Mouse (Mus musculus) bone marrow, adult 2 months (tissue): Measurements from ENCODE around the gene Pym1. TPM values are rescaled to one million over a fixed set of nuclear protein-coding genes. Genes with fewer than 3 reads are reported as not detected.
"Not testable (repeated sequence)": the region's sequence is repeated elsewhere in the genome, so short reads cannot be mapped to it uniquely, and the experiment has no call there.

Experiments
- H3K27ac ChIP-seq: fragments of 200-500 bp; 2 replicates; pipeline ENCODE4 v1.5.1; 2012; ENCODE audit warnings: low read depth, mild to moderate bottlenecking, control low read depth, inconsistent platforms, low read length; ENCODE audit not compliant: control insufficient read depth, poor library complexity, insufficient read depth
- H3K4me1 ChIP-seq: fragments of 200-500 bp; 2 replicates; pipeline ENCODE4 v1.6.1; 2011; ENCODE audit warnings: low read length; ENCODE audit not compliant: control insufficient read depth, insufficient read depth
- H3K4me3 ChIP-seq: fragments of 200-500 bp; replicated peaks from 2 replicates; pipeline ENCODE3; 2011; ENCODE audit warnings: mild to moderate bottlenecking, low read depth, low read length, control low read depth; ENCODE audit not compliant: control insufficient read depth
- CTCF ChIP-seq: fragments of 200-500 bp; IDR thresholded peaks from 2 replicates; pipeline ENCODE4 v1.5.1; 2011; ENCODE audit warnings: low read length, control low read depth; ENCODE audit not compliant: control insufficient read depth, insufficient read depth
- POLR2A ChIP-seq: fragments of 200-500 bp; IDR thresholded peaks from 2 replicates; pipeline ENCODE4 v1.6.1; 2011; ENCODE audit warnings: low read depth, mild to moderate bottlenecking, control low read depth, low read length, borderline replicate concordance; ENCODE audit not compliant: control insufficient read depth
- WGBS: fragments of 180-500 bp; shearing (Covaris S2); methylation state at CpG from one replicate; pipeline ENCODE4 v1.1.7; 2018; 5-methylcytosine and 5-hydroxymethylcytosine counted together
- polyA plus RNA-seq: library from polyadenylated mRNA; stranded (reverse); fragments of >200 nt; gene quantifications from 2 replicates; pipeline ENCODE4 v1.2.4, GENCODE M21; 2011; ENCODE audit warnings: low replicate concordance; ENCODE audit not compliant: missing spikeins, insufficient read depth, insufficient read length

The Pym1 gene
- polyA plus RNA-seq, result 58.3 and 76.9 TPM in 2 replicates

DNA sequence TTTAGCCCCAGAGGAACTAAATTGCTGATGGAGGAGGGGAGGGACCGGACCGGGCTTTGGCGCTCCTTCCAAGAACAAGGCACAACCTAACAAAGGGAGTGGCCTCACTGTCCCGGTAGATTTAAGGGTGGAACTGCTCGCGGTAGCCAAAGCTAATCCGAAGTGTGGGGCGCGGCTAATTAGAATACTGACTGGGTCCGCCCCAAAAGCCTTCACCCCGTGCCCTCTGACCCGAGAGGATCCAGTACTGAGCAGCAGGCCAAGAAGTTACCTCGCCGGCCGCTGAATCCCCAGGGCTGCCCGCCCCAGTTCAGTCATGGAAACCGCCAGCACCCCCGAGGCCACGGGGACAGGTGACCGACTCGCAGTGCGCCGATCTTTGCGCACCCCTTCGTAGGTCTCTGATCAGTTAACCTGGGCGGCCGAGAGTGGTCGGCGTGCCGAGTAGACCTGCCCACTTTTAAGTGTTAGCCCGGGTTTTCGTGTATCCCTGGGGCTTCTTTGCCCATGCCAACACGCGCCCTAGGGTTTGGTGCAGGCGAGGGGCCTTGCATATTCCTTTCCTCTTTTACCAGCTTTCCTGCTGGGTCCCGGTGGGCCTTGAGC is at the start of gene Pym1:
TSS of gene Pym1 (plus strand) at position 244 of the 606 bp plus-strand sequence.
- WGBS, result under 1% methylated on average over 36 of the region's 36 CpGs
- TF ChIP-seq CTCF (no peak), POLR2A (peak; percentile 82; the same call in 1 of the 2 replicates)
- peak within 1 kb of the TSS; percentile 90 for H3K4me3 ChIP-seq
- peaks cover 3% of the 10 kb centered on the region; the same call in 1 of the 2 replicates for H3K4me1 ChIP-seq
- H3K27ac ChIP-seq, result peak within 1 kb of the TSS; percentile 96

DNA sequence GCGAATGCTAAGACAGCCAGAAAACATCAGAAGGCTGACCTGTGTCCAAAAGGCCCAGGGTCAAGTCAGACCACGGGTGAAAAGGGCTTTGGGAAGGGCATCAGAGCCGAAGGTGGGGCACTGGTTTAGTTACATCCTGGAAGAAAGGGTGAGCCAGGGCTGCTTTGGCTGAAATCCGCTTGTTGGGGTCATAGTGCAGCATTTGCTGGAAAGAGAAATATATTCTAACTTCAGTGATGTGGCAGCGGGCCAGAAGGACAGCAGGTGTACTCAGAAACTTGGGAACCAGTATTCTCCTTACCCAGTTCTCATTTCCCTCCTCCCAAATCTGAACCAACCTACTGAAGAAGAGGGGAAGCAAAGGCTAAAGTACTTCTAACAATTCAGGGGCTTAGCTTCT is 48.7 kb upstream of the Pym1 start:
- H3K4me1 ChIP-seq, result no peaks in the 10 kb centered on the region; the same call in 1 of the 2 replicates
- TF ChIP-seq POLR2A, result no peak
- no peak for TF ChIP-seq CTCF
- no peak overlapping the region for H3K4me3 ChIP-seq
- H3K27ac ChIP-seq, result no peak overlapping the region
- WGBS, result 78% methylated on average over 5 of the region's 5 CpGs

DNA sequence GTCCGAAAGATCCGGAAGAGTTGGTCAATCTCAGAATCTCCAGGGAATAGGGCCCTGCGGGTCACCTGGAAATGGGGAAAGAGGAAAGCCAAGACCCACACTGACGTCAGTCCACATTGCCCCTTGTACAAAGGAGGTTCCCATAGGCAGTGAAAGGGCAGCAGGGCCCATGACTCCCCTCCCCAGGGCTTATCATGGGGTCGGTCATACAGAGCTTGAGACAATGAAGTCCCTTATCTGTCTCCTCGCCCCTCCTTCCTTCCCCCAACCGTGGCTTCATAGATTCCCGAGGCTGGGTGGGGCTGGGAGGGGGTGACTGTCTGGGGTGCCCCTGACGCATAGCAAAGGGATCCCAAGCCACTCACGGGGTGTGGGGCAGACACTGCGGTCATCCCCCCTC is 48.1 kb upstream of the Pym1 start:
- no peaks in the 10 kb centered on the region; the same call in 1 of the 2 replicates for H3K4me1 ChIP-seq
- TF ChIP-seq CTCF (no peak), POLR2A (no peak)
- no peak overlapping the region for H3K4me3 ChIP-seq
- 71% methylated on average over 11 of the region's 11 CpGs for WGBS
- H3K27ac ChIP-seq, result no peak overlapping the region

DNA sequence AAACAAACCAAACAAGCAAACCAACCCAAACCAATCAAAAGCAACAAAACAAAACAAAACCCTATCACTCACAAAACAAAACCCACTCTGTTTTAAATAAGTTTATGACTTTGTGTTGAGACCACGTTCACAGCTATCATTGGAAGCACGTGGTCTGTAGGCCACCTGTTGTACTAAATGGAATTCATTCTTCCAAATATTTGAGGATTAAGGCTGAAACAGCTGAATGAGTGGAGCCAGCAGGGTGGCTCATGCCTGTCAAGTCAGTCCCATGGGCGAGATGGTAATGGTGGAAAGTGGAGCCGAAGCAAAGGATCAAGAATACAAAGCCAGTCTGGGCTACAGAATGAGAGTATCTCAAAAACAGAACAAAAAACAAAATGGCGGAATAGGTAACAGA is 47.0 kb upstream of the Pym1 start:
- no peak overlapping the region for H3K27ac ChIP-seq
- WGBS, result 95% methylated on average over 5 of the region's 5 CpGs
- H3K4me1 ChIP-seq, result no peaks in the 10 kb centered on the region; the same call in 1 of the 2 replicates
- TF ChIP-seq CTCF (no peak), POLR2A (no peak)
- no peak overlapping the region for H3K4me3 ChIP-seq

DNA sequence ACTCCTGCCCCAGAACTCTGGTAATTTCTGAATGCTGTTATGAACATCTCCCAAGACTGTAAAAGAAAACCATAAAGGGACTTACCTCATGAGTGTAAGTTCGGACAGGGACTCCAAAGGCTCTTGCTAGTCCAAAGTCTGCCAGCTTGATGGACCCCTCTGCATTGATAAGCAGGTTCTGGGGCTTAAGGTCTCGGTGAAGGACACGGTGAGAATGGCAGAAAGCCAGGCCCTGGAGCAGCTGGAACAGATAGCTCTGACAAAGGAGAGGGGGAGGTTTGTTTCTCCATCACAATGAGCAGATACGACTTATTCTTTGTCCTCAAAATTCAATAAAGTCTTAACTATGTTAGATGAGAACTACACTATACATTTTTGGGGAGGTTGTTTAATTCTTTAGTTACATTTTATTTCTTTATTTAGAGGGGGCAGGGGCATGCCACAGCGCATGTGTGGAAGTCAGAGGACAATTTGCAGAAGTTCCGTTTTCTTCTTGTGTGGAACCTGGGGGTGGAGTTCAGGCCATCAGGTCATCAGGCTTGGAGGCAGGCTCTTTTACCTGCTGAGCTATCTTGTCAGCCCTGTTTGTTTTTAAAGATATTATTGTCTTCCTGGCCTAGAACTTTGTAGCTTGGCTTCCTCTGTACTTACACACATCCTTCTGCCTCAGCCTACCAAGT is 45.2 kb upstream of the Pym1 start:
- H3K27ac ChIP-seq, result no peak overlapping the region
- no peak overlapping the region for H3K4me3 ChIP-seq
- TF ChIP-seq POLR2A, result no peak
- no peak for TF ChIP-seq CTCF
- H3K4me1 ChIP-seq, result no peaks in the 10 kb centered on the region
- 45% methylated on average over 6 of the region's 6 CpGs for WGBS

- peak within 1 kb of the TSS; percentile 88 for H3K4me3 ChIP-seq
- WGBS, result 13% methylated on average over 4 of the region's 4 CpGs
- H3K4me1 ChIP-seq, result no peaks in the 10 kb centered on the region
- no peak for TF ChIP-seq CTCF
- no peak for TF ChIP-seq POLR2A
- peak within 1 kb of the TSS; percentile 92 for H3K27ac ChIP-seq
These were observed 43.8 kb upstream of the Pym1 start, which contains the start of gene Pmel for GRCm38 (mm10) chr10:128703895-128704294. TSS of gene Pmel (plus strand) at chr10:128704195.

- TF ChIP-seq POLR2A (peak; percentile 87; the same call in 1 of the 2 replicates), CTCF (no peak)
- Histone ChIP-seq H3K27ac (peak within 1 kb of the TSS; percentile 92), H3K4me3 (peak within 1 kb of the TSS; percentile 88), H3K4me1 (no peaks in the 10 kb centered on the region)
- under 1% methylated on average over 62 of the region's 62 CpGs for WGBS
These were observed 43.0 kb upstream of the Pym1 start, which contains the start of gene Cdk2 for GRCm38 (mm10) chr10:128704491-128705316. TSS of gene Cdk2 (minus strand) at chr10:128705031.

DNA sequence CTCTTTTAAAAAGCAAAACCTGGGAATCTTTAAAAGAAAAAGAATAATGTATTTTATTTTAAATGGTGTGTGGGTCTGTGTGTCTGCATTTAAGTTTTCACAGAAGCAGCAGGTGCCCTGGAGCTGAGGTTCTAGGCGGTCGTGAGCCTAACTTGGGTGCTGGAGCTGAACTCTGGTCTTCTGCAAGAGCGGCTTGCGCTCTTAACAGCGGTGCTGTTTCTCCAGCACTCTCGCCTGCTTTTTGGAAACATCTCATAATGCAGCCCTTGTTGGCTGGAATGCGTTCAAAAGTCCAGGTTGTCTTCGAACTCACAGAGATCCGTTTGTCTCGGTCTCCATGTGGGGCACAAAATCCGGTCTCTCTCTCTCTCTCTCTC is 42.4 kb upstream of the Pym1 start:
- peak overlapping the region; percentile 30 for H3K4me3 ChIP-seq
- H3K27ac ChIP-seq, result peak overlapping the region; percentile 35
- no peaks in the 10 kb centered on the region for H3K4me1 ChIP-seq
- no peak for TF ChIP-seq CTCF
- TF ChIP-seq POLR2A, result no peak
- 19% methylated on average over 11 of the region's 11 CpGs for WGBS

DNA sequence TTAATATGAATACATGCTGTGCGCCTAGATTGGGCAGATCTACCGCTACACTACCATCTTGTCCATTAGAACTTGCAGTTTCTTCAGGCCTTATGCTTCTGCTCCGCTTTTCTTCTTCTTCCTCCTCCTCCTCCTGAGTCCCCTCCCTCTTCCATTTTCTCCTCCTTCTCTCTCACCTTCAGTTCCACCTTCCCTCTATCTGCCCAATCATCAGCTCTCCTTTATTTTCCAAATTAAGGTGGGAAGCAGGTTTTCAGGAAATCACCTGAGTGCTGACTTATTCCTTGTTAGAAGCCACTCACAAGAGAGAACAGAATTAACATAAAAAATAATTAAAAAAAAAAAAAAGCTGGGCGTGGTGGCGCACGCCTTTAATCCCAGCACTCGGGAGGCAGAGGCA is 36.4 kb upstream of the Pym1 start:
- 90% methylated on average over 7 of the region's 7 CpGs for WGBS
- not testable (repeated sequence) for H3K27ac ChIP-seq, H3K4me3 ChIP-seq

More for the DNA sequence above, 36.4 kb upstream of the Pym1 start:
- not testable (repeated sequence) for H3K4me1 ChIP-seq
